Mouse (Mus musculus) lung, embryonic 14.5 days (tissue): Measurements from ENCODE around the gene Gm20388. TPM values are rescaled to one million over a fixed set of nuclear protein-coding genes. Genes with fewer than 3 reads are reported as not detected.
A peak's percentile ranks its signal among the peaks of the same experiment; 100 is the strongest.
"Not testable (repeated sequence)": the region's sequence is repeated elsewhere in the genome, so short reads cannot be mapped to it uniquely, and the experiment has no call there.

Experiments used
- ATAC-seq: fragments of 200-750 bp; cut with Nextera tagmentation; 2 replicates; pipeline ENCODE4 v1.8.0; 2017; ENCODE audit warnings: mild to moderate bottlenecking, moderate TSS enrichment, moderate library complexity; ENCODE audit not compliant: insufficient read depth
- DNase-seq: peaks from one replicate; pipeline ENCODE4 v3.0.0-alpha.2; 2015
- H3K27ac ChIP-seq: fragments of 300-500 bp; sonication (generic); 2 replicates; pipeline ENCODE4 v1.5.1; 2014; ENCODE audit warnings: low read depth, mild to moderate bottlenecking, moderate library complexity
- H3K27me3 ChIP-seq: fragments of 300-500 bp; sonication (generic); 2 replicates; pipeline ENCODE4 v1.6.1; 2014; ENCODE audit warnings: low read length, control low read depth; ENCODE audit not compliant: insufficient read depth
- H3K36me3 ChIP-seq: fragments of 300-500 bp; sonication (generic); 2 replicates; pipeline ENCODE4 v1.6.1; 2014; ENCODE audit warnings: control low read depth; ENCODE audit not compliant: insufficient read depth
- H3K4me1 ChIP-seq: fragments of 300-500 bp; sonication (generic); 2 replicates; pipeline ENCODE4 v1.6.1; 2014; ENCODE audit warnings: antibody characterized with exemption, control low read depth; ENCODE audit not compliant: insufficient read depth
- H3K4me2 ChIP-seq: fragments of 300-500 bp; sonication (generic); 2 replicates; pipeline ENCODE4 v1.6.1; 2014; ENCODE audit warnings: mild to moderate bottlenecking
- H3K4me3 ChIP-seq: fragments of 300-500 bp; sonication (generic); 2 replicates; pipeline ENCODE4 v1.5.1; 2014; ENCODE audit warnings: low read depth, low read length
- H3K9ac ChIP-seq: fragments of 300-500 bp; sonication (generic); 2 replicates; pipeline ENCODE4 v1.6.1; 2014
- H3K9me3 ChIP-seq: fragments of 300-500 bp; sonication (generic); 2 replicates; pipeline ENCODE4 v1.6.1; 2016; ENCODE audit warnings: low read depth, low read length, control low read depth
- CTCF ChIP-seq: IDR thresholded peaks from 2 replicates; pipeline ENCODE4 v1.5.1; 2016; ENCODE audit warnings: antibody characterized with exemption, low read depth
- WGBS: fragments of 180-500 bp; shearing (Covaris S2); extraction: QIAGEN DNeasy Blood & Tissue Kit; methylation state at CpG from one replicate; pipeline ENCODE4 v1.1.7; 2014; 5-methylcytosine and 5-hydroxymethylcytosine counted together
- polyA plus RNA-seq: library from polyadenylated mRNA; unstranded; fragments of >200 nt; fragmentation: Nextera tagmentation; extraction: Ambion mirVana; gene quantifications from 2 replicates; pipeline ENCODE4 v1.2.1, GENCODE M21; 2014

Gm20388 gene
- polyA plus RNA-seq, 1 experiment from 2014 or later = not detected

DNA sequence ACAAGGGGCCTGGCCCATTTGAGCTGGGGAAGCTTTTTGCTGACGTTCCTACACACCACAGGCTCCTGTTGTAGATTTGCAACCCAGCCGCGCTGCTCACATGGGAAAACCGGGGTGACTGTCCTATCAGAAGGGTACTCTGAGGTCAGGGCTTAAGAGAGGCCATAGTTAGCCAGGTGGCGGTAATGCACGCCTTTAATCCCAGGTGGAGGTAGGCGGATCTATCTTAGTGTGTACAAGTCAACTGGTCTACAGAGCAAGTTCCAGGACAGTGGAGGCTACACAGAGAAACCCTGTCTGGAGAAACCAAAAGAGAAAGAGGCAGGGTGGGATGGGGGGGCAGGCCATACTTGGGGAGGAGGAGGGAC, 2409.1 kb downstream of the Gm20388 start:
- Histone ChIP-seq H3K9me3 (no peaks in the 10 kb centered on the region), H3K9ac (no peak overlapping the region), H3K4me3 (no peak overlapping the region), H3K27ac (0 out of 2 replicates have a peak overlapping the region, but pooled peaks have one; percentile 36), H3K27me3 (no peaks in the 10 kb centered on the region), H3K36me3 (0 out of 2 replicates have a peak, but pooled peaks cover 3% of the 10 kb centered on the region), H3K4me2 (no peak overlapping the region), H3K4me1 (peaks cover 18% of the 10 kb centered on the region)
- 59% methylated on average over 7 of the region's 7 CpGs for WGBS
- ATAC-seq (no peak), DNase-seq (no peak)
- no peak for TF ChIP-seq CTCF

DNA sequence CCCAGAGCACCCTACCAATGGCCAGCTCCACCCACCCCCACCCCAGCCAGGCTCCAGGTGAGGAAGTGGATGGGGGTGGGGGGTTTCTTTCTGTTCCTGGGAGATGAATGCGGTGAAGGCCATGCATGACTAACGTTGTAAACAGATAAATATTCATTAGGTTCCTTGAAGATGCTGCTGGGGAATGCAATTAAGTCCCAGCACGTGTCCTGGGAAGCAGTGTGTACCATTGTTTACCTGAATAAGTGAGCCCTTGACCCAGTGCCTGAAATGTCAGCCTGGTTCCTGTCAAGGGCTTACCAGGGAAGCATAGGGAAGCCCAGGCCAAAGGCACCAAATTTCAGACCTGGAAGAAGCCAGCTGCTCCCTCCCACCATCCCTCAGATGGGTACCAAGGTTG, 2409.9 kb downstream of the Gm20388 start:
- no peak overlapping the region for H3K9ac ChIP-seq
- H3K4me1 ChIP-seq = peaks cover 22% of the 10 kb centered on the region
- 0 out of 2 replicates have a peak, but pooled peaks cover 3% of the 10 kb centered on the region for H3K36me3 ChIP-seq
- no peak for DNase-seq
- no peak overlapping the region for H3K4me2 ChIP-seq
- H3K27ac ChIP-seq = no peak overlapping the region
- H3K27me3 ChIP-seq = no peaks in the 10 kb centered on the region
- WGBS = 41% methylated on average over 3 of the region's 3 CpGs
- H3K9me3 ChIP-seq = no peaks in the 10 kb centered on the region
- no peak for ATAC-seq
- no peak for TF ChIP-seq CTCF
- no peak overlapping the region for H3K4me3 ChIP-seq

DNA sequence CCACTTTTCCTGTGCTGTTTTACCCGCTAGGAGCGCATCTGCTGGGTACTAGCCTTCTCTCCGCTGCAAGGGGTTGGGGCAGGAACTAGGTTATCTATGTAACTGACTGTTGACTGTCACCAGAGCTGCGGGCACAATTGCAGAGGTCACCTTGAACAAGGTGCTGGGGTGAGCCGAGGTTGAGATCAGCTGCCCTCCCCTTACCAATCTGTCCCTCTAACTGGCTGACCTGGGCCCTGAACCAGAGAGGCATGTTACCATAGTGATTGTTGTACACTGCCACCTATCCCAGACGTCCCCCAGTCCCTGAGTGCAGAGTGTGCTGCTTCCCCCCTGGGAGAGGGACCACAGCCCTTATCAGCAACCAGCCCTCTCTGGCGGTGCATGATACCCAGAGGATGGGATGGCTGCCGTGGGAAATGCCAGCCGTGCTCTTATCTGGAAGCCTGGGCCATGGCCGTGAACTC, 2410.8 kb downstream of the Gm20388 start:
- Histone ChIP-seq H3K4me3 (no peak overlapping the region), H3K4me1 (peaks cover 31% of the 10 kb centered on the region)
- 42% methylated on average over 10 of the region's 10 CpGs for WGBS

DNA sequence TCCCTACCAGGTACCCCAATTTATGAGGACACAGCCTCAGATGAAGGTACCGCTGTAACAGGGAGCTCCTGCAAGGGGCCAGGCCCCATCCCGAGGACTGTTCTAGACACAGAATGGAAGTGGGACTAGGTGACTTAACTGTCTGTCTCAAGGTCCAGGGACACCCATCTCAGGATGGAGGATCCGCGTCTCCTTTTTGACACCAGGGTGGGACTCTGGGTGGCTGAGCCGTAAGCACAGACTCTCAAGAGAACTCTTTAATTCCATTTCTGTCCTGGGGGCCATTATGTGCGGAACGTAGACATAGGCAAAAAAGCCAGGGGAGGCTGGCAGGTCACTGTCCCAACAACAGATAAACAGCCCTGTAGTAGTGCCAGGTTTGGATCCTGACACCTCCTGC, 2411.5 kb downstream of the Gm20388 start:
- no peaks in the 10 kb centered on the region for H3K9me3 ChIP-seq
- DNase-seq = no peak
- no peaks in the 10 kb centered on the region for H3K27me3 ChIP-seq
- peaks cover 32% of the 10 kb centered on the region for H3K4me1 ChIP-seq
- no peak for TF ChIP-seq CTCF
- 79% methylated on average over 7 of the region's 7 CpGs for WGBS
- H3K4me2 ChIP-seq = 0 out of 2 replicates have a peak overlapping the region, but pooled peaks have one; percentile 1
- peak overlapping the region; percentile 24; the same call in 1 of the 2 replicates for H3K27ac ChIP-seq
- no peaks in the 10 kb centered on the region for H3K36me3 ChIP-seq
- no peak overlapping the region for H3K9ac ChIP-seq
- ATAC-seq = no peak
- no peak overlapping the region for H3K4me3 ChIP-seq

More for the DNA sequence above, 2410.8 kb downstream of the Gm20388 start:
- DNase-seq (no peak), ATAC-seq (peak; percentile 19; the same call in 1 of the 2 replicates)
- TF ChIP-seq CTCF = no peak
- Histone ChIP-seq H3K9me3 (no peaks in the 10 kb centered on the region), H3K27me3 (no peaks in the 10 kb centered on the region), H3K27ac (peak overlapping the region; percentile 24), H3K9ac (no peak overlapping the region), H3K36me3 (0 out of 2 replicates have a peak, but pooled peaks cover 3% of the 10 kb centered on the region), H3K4me2 (no peak overlapping the region)

- Histone ChIP-seq H3K36me3 (no peaks in the 10 kb centered on the region), H3K4me3 (no peak overlapping the region), H3K27ac (peak overlapping the region; percentile 50; the same call in 1 of the 2 replicates), H3K9me3 (no peaks in the 10 kb centered on the region), H3K4me1 (peaks cover 36% of the 10 kb centered on the region), H3K4me2 (no peak overlapping the region), H3K9ac (peak overlapping the region; percentile 29), H3K27me3 (no peaks in the 10 kb centered on the region)
- DNase-seq (no peak), ATAC-seq (no peak)
- WGBS = 25% methylated on average over 11 of the region's 11 CpGs
- TF ChIP-seq CTCF = no peak
Measured at GRCm38 (mm10) chr8:122322792-122323191, 2412.2 kb downstream of the Gm20388 start.

DNA sequence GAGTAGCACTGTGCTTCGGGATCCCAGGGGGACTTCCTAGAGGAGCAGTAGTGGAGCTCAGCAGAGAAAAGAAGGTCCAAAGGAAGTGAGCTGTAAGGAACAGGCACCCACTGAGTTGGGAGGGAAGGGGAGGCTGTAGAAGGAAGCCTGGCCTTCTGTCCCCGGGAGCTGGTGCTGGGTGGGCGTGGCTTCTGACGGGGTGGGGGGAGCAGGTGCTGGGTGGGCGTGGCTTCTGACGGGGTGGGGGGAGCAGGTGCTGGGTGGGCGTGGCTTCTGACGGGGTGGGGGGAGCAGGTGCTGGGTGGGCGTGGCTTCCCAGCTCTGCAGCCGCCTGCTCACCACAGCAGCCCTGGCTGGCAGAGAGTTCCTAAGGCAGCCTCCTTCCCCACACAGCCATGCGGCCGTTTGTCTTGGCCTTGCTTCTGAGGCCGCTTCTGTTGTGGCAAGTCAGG, 2413.3 kb downstream of the Gm20388 start:
- Histone ChIP-seq H3K4me2 (0 out of 2 replicates have a peak overlapping the region, but pooled peaks have one; percentile 36), H3K27ac (peak overlapping the region; percentile 61), H3K9ac (0 out of 2 replicates have a peak overlapping the region, but pooled peaks have one; percentile 6), H3K4me1 (peaks cover 34% of the 10 kb centered on the region)
- not testable (repeated sequence) for H3K27me3 ChIP-seq, H3K9me3 ChIP-seq, H3K4me3 ChIP-seq, H3K36me3 ChIP-seq
- ATAC-seq = peak; percentile 46; the same call in 1 of the 2 replicates
- WGBS = 23% methylated on average over 7 of the region's 13 CpGs
- DNase-seq = peak; percentile 61

DNA sequence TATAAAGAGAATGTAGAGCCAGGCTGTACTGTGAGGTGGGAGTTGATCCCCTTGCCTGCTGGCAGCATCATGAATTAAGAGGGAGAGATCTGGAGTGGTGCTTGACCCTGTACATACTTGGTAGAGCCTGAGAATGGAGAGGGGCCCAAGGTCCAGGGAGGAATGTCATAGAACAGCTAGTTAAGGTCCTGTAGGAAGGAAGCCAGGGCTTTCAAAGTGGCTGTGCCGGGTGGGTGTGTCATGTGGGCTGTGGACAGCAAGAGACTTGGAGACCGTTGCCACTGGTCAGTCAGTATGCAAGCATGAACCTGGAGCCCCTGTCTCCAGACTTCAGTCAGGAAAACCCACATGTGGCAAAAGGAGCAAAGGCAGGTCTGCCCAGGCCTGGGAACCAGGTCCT, 2414.6 kb downstream of the Gm20388 start:
- Histone ChIP-seq H3K4me1 (peaks cover 34% of the 10 kb centered on the region), H3K27ac (peak overlapping the region; percentile 61; the same call in 1 of the 2 replicates), H3K9me3 (no peaks in the 10 kb centered on the region), H3K9ac (no peak overlapping the region), H3K4me3 (no peak overlapping the region), H3K27me3 (no peaks in the 10 kb centered on the region), H3K36me3 (0 out of 2 replicates have a peak, but pooled peaks cover 3% of the 10 kb centered on the region), H3K4me2 (peak overlapping the region; percentile 36; the same call in 1 of the 2 replicates)
- DNase-seq (no peak), ATAC-seq (no peak)
- no peak for TF ChIP-seq CTCF
- WGBS = 57% methylated on average over 2 of the region's 2 CpGs
